Mouse (Mus musculus) liver, postnatal 0 days (tissue): Measurements from ENCODE around the gene Foxk1.

Experiments used
- CTCF ChIP-seq: sonication (generic); IDR thresholded peaks from 2 replicates; pipeline ENCODE4 v1.5.1; 2016; ENCODE audit warnings: antibody characterized with exemption, low read depth
- EP300 ChIP-seq: IDR thresholded peaks from 2 replicates; pipeline ENCODE4 v1.6.1; 2016; ENCODE audit warnings: antibody characterized with exemption, low read depth, mild to moderate bottlenecking

DNA sequence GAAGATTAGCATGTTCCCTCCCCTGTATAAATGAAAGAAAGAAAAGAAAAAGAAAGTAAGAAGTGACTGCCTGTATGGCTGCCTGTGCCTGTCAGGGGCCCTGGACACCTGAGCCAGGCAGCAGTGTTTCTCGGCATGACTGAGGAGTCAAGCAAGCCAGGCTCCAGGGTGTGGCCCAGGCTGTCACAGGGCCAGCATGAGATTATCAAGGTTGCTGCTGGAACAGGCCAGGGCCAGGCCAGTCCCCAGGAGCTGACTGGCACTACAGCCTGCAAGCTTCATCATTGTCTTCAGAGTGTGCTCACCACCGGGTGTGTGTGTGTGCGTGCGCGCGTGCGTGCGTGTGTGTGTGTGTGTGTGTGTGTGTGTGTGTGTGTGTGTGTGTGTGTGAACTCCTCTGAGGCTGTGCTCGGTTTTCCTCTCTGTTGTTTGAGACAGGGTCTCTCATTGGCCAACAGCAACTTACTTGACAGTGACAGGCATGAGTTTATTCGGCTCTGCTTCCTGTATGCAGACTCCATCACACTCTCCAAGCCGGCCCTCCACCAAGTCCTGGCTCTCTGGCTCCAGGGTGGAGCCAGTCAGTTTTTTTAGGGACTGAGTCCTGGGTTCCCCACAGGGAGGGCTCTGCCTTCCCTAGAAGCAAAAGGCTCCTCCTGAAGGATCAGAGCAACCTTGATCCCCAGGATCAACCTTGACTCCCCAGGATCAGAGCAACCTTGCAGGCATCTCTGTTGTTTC, 43.7 kb downstream of the Foxk1 start:
- no peak for TF ChIP-seq CTCF
- no peak for TF ChIP-seq EP300
